In genomic region chr2:158145528-158146065, GRCm38 (mm10) we compare ENCODE assay signal across 8 mouse cellular contexts. TPM values are rescaled to one million over a fixed set of nuclear protein-coding genes. Genes with fewer than 3 reads are reported as not detected.
A peak's percentile ranks its signal among the peaks of the same experiment; 100 is the strongest.
DNase-seq lines count a peak whose midpoint lies in the region; ATAC-seq and TF ChIP-seq lines count a peak whose summit lies in the region.

No protein-coding gene starts in this region.

- H3K36me3 ChIP-seq in embryonic facial prominence, embryonic 15.5 days = no peaks in the 10 kb centered on the region
- H3K36me3 ChIP-seq in limb, embryonic 10.5 days = no peaks in the 10 kb centered on the region
- no peaks in the 10 kb centered on the region for H3K36me3 ChIP-seq in neural tube, embryonic 15.5 days

- no peak overlapping the region for H3K9ac ChIP-seq in embryonic facial prominence, embryonic 15.5 days
- H3K9ac ChIP-seq in neural tube, embryonic 15.5 days (replicated peaks) = peak overlapping the region; percentile 32; the same call in 1 of the 2 replicates

- intact Hi-C loops in gastrocnemius, postnatal 14 days (cut with DNase I; ENCODE audit: low total_unique reads) = loop anchor here (5.0 kb wide), 2 partner anchors 38 to 83 kb away; no protein-coding TSS in a partner anchor

- peak; percentile 44 for DNase-seq in lung, adult 2 months
- no peak for DNase-seq in lung, postnatal 10 days
- DNase-seq in limb, embryonic 10.5 days (ENCODE audit: low spot score) = no peak
- DNase-seq in left cerebral cortex, adult 18-20 months (ENCODE audit: low spot score in 2 of 2) = no peak
- DNase-seq in gastrocnemius, postnatal 14 days = no peak

- no peak overlapping the region for H3K27ac ChIP-seq in embryonic facial prominence, embryonic 15.5 days (replicated peaks)
- peak overlapping the region; percentile 75; the same call in 1 of the 2 replicates for H3K27ac ChIP-seq in limb, embryonic 10.5 days
- H3K27ac ChIP-seq in neural tube, embryonic 15.5 days (replicated peaks) = no peak overlapping the region

- no peak for ATAC-seq in embryonic facial prominence, embryonic 15.5 days (ENCODE audit: insufficient number of reproducible peaks, low FRiP score, low TSS enrichment, low read depth)
- ATAC-seq in neural tube, embryonic 15.5 days (ENCODE audit: low FRiP score) = no peak
- no peak for ATAC-seq in inflammation-experienced regulatory T-cells, adult 6 months

- H3K27me3 ChIP-seq in embryonic facial prominence, embryonic 15.5 days = peaks cover 9% of the 10 kb centered on the region
- H3K27me3 ChIP-seq in limb, embryonic 10.5 days (ENCODE audit: low read depth, poor library complexity, severe bottlenecking) = peaks cover 44% of the 10 kb centered on the region
- H3K27me3 ChIP-seq in neural tube, embryonic 15.5 days (replicated peaks) = peaks cover 6% of the 10 kb centered on the region; the same call in 1 of the 2 replicates

- H3K4me1 ChIP-seq in lung, adult 2 months (ENCODE audit: control insufficient read depth, insufficient read depth, low read length) = peaks cover 28% of the 10 kb centered on the region
- peaks cover 31% of the 10 kb centered on the region for H3K4me1 ChIP-seq in embryonic facial prominence, embryonic 15.5 days
- peaks cover 29% of the 10 kb centered on the region for H3K4me1 ChIP-seq in limb, embryonic 10.5 days
- H3K4me1 ChIP-seq in neural tube, embryonic 15.5 days = peaks cover 23% of the 10 kb centered on the region

- H3K9me3 ChIP-seq in embryonic facial prominence, embryonic 15.5 days (replicated peaks) = no peaks in the 10 kb centered on the region
- H3K9me3 ChIP-seq in limb, embryonic 10.5 days (replicated peaks) = no peaks in the 10 kb centered on the region
- no peaks in the 10 kb centered on the region for H3K9me3 ChIP-seq in neural tube, embryonic 15.5 days (replicated peaks)

- no peak for TF ChIP-seq CTCF in lung, adult 2 months (IDR thresholded peaks at IDR 0.05; ENCODE audit: insufficient read depth, low read length)

- TF ChIP-seq POLR2A in lung, adult 2 months (IDR thresholded peaks at IDR 0.05; ENCODE audit: borderline replicate concordance, extremely low read depth, low read depth, low read length) = no peak

- 33% methylated on average over 5 of the region's 5 CpGs for WGBS in lung, adult 2 months
- 68% methylated on average over 5 of the region's 5 CpGs for WGBS in embryonic facial prominence, embryonic 15.5 days
- 79% methylated on average over 5 of the region's 5 CpGs for WGBS in limb, embryonic 10.5 days
- 75% methylated on average over 5 of the region's 5 CpGs for WGBS in neural tube, embryonic 15.5 days

- peak overlapping the region; percentile 75 for H3K4me3 ChIP-seq in lung, adult 2 months (replicated peaks; ENCODE audit: extremely low read depth, low read depth, low read length)
- peak overlapping the region; percentile 44 for H3K4me3 ChIP-seq in embryonic facial prominence, embryonic 15.5 days (replicated peaks)
- H3K4me3 ChIP-seq in limb, embryonic 10.5 days = peak overlapping the region; percentile 52
- H3K4me3 ChIP-seq in neural tube, embryonic 15.5 days (replicated peaks) = peak overlapping the region; percentile 36

- peak overlapping the region; percentile 66 for H3K4me2 ChIP-seq in embryonic facial prominence, embryonic 15.5 days (replicated peaks)
- peak overlapping the region; percentile 63 for H3K4me2 ChIP-seq in neural tube, embryonic 15.5 days

RNA-seq across cellular contexts. Expression of gene Tgm2, which starts 0.6 kb away (rescaled TPM):
- 285 and 297 TPM in 2 replicates for polyA plus RNA-seq in lung, adult 2 months (2012; rRNA removed)
- polyA plus RNA-seq in embryonic facial prominence, embryonic 15.5 days (2015; fragmentation: Nextera tagmentation; extraction: Ambion mirVana) = 17.9 and 22.2 TPM in 2 replicates
- 3.7 and 5.5 TPM in 2 replicates for polyA plus RNA-seq in limb, embryonic 10.5 days (2016; fragmentation: Nextera tagmentation; extraction: Ambion mirVana)
- polyA plus RNA-seq in neural tube, embryonic 15.5 days (2015; fragmentation: Nextera tagmentation; extraction: Ambion mirVana) = 7.8 and 13.9 TPM in 2 replicates
- polyA plus RNA-seq in inflammation-experienced regulatory T-cells, adult 6 months (2017; shearing (Covaris generic)) = 1 to 10 TPM; 1.2 to 2.6 (median 2.1) TPM
- 10 to 100 TPM; 10.7 to 10.8 TPM for total RNA-seq in left cerebral cortex, adult 18-20 months (2021)
- total RNA-seq in gastrocnemius, postnatal 14 days (2021) = 10 to 100 TPM; 48.4 to 50.2 TPM

Comparison
In these comparisons a context has a peak if more than half of its experiments do, and no peak if none do; other contexts are left out.
1. RNA of gene Tgm2, which starts 0.6 kb away (polyA plus RNA-seq): 285 to 297 TPM in lung, adult 2 months; 17.9 to 22.2 TPM in embryonic facial prominence, embryonic 15.5 days, 7.8 to 13.9 TPM in neural tube, embryonic 15.5 days, 3.7 to 5.5 TPM in limb, embryonic 10.5 days and 1.2 to 2.6 TPM in inflammation-experienced regulatory T-cells, adult 6 months; every median in the first group is over 10 times any median in the second.
2. Peak in every context shown above with its lines, with median percentiles within 50 percentile points of each other: H3K4me3 ChIP-seq.